Mouse (Mus musculus) cortical plate, adult 2 months (tissue): ENCODE measurements around the gene Galk1.

ENCODE experiments used
- CTCF ChIP-seq: fragments of 200-500 bp; IDR thresholded peaks from 2 replicates; pipeline ENCODE4 v1.5.1; 2011; ENCODE audit warnings: mild to moderate bottlenecking, control low read depth, low read length; ENCODE audit not compliant: insufficient read depth; ENCODE audit errors: extremely low read depth
- POLR2A ChIP-seq: fragments of 200-500 bp; IDR thresholded peaks from 2 replicates; pipeline ENCODE4 v1.6.1; 2011; ENCODE audit warnings: mild to moderate bottlenecking, low read length, control low read depth; ENCODE audit not compliant: insufficient read depth; ENCODE audit errors: extremely low read depth

GRCm38 (mm10) chr11:116043286-116043685 lies 30.8 kb upstream of the Galk1 start:
- TF ChIP-seq CTCF (no peak), POLR2A (no peak)
